Mouse (Mus musculus): ENCODE measurements around the gene Crip2. TPM values are rescaled to one million over a fixed set of nuclear protein-coding genes. Genes with fewer than 3 reads are reported as not detected.

The Crip2 gene
- polyA plus RNA-seq (2012) = 12.2 and 14.5 TPM in 2 replicates

- H3K9me3 ChIP-seq (ENCODE audit: control insufficient read depth, low read length) = no peaks in the 10 kb centered on the region
- peaks cover 55% of the 10 kb centered on the region for H3K36me3 ChIP-seq (ENCODE audit: control insufficient read depth)
- TF ChIP-seq TAL1 (IDR thresholded peaks at IDR 0.05; ENCODE audit: low read length) (no peak), GATA1 (IDR thresholded peaks at IDR 0.05; ENCODE audit: low read length) (no peak)
- H3K4me1 ChIP-seq (ENCODE audit: control insufficient read depth) = peaks cover 62% of the 10 kb centered on the region
- H3K27me3 ChIP-seq (ENCODE audit: control insufficient read depth) = peaks cover 51% of the 10 kb centered on the region
- H3K4me3 ChIP-seq (replicated peaks) = peak within 1 kb of the TSS; percentile 80
These were observed at the start of gene Crip2 for GRCm38 (mm10) chr12:113139908-113140615. Crip2 (plus strand) TSS chr12:113140236.

GRCm38 (mm10) chr12:113097040-113097439, 43.0 kb upstream of the Crip2 start:
- peaks cover 11% of the 10 kb centered on the region for H3K27me3 ChIP-seq (ENCODE audit: control insufficient read depth)
- TF ChIP-seq TAL1 (IDR thresholded peaks at IDR 0.05; ENCODE audit: low read length) = no peak
- TF ChIP-seq GATA1 (IDR thresholded peaks at IDR 0.05; ENCODE audit: low read length) = no peak
- H3K4me1 ChIP-seq (ENCODE audit: control insufficient read depth) = peaks cover 41% of the 10 kb centered on the region
- H3K9me3 ChIP-seq (ENCODE audit: control insufficient read depth, low read length) = no peaks in the 10 kb centered on the region
- H3K36me3 ChIP-seq (ENCODE audit: control insufficient read depth) = peaks cover 21% of the 10 kb centered on the region
- no peak overlapping the region for H3K4me3 ChIP-seq (replicated peaks)

DNA sequence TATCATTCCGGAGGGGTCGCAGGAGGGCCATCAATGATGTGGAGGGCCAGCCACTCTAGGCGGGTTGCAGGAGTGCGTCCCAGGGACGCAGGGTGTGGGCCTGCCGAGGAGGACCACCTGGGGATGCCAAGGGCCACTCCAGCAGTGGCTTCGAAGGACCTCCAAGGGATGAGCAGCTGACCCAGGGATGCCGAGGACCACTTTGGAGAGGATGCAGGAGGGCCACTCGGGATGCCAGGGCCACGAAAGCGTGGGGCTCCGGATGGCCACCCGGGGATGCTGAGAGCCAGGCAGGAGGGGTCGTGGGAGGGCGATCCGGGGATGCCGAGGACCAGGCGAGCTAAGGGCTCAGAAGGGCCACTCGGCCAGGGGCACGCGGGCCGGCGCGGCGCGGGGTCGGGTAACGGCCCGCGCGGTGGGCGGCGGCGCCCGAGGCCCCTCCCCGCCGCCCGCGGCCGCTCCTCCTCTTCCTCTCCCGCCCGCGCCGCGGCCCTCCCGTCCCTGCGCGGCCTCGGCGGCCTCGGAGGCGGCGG, 42.2 kb upstream of the Crip2 start, which contains the start of gene Mta1:
Mta1 (plus strand) TSS at position 530 of the 533 bp plus-strand sequence.
- peak within 1 kb of the TSS; percentile 86 for H3K4me3 ChIP-seq (replicated peaks)
- H3K36me3 ChIP-seq (ENCODE audit: control insufficient read depth) = peaks cover 26% of the 10 kb centered on the region
- no peaks in the 10 kb centered on the region for H3K9me3 ChIP-seq (ENCODE audit: control insufficient read depth, low read length)
- H3K4me1 ChIP-seq (ENCODE audit: control insufficient read depth) = peaks cover 48% of the 10 kb centered on the region
- peaks cover 11% of the 10 kb centered on the region for H3K27me3 ChIP-seq (ENCODE audit: control insufficient read depth)
- TF ChIP-seq TAL1 (IDR thresholded peaks at IDR 0.05; ENCODE audit: low read length) (no peak), GATA1 (IDR thresholded peaks at IDR 0.05; ENCODE audit: low read length) (no peak)

- Histone ChIP-seq H3K9me3 (ENCODE audit: control insufficient read depth, low read length) (no peaks in the 10 kb centered on the region), H3K4me1 (ENCODE audit: control insufficient read depth) (peaks cover 56% of the 10 kb centered on the region), H3K27me3 (ENCODE audit: control insufficient read depth) (peaks cover 11% of the 10 kb centered on the region), H3K36me3 (ENCODE audit: control insufficient read depth) (peaks cover 32% of the 10 kb centered on the region), H3K4me3 (replicated peaks) (peak overlapping the region; percentile 86)
- TF ChIP-seq GATA1 (IDR thresholded peaks at IDR 0.05; ENCODE audit: low read length) = no peak
- no peak for TF ChIP-seq TAL1 (IDR thresholded peaks at IDR 0.05; ENCODE audit: low read length)
These were observed 41.4 kb upstream of the Crip2 start for GRCm38 (mm10) chr12:113098530-113099151.

GRCm38 (mm10) chr12:113099470-113100237, 40.4 kb upstream of the Crip2 start:
- Histone ChIP-seq H3K27me3 (ENCODE audit: control insufficient read depth) (peaks cover 11% of the 10 kb centered on the region), H3K4me3 (replicated peaks) (peak overlapping the region; percentile 86), H3K4me1 (ENCODE audit: control insufficient read depth) (peaks cover 66% of the 10 kb centered on the region), H3K36me3 (ENCODE audit: control insufficient read depth) (peaks cover 41% of the 10 kb centered on the region), H3K9me3 (ENCODE audit: control insufficient read depth, low read length) (no peaks in the 10 kb centered on the region)
- TF ChIP-seq TAL1 (IDR thresholded peaks at IDR 0.05; ENCODE audit: low read length) = no peak
- no peak for TF ChIP-seq GATA1 (IDR thresholded peaks at IDR 0.05; ENCODE audit: low read length)

- Histone ChIP-seq H3K4me3 (replicated peaks) (no peak overlapping the region), H3K9me3 (ENCODE audit: control insufficient read depth, low read length) (no peaks in the 10 kb centered on the region; the same call in 1 of the 2 replicates), H3K27me3 (ENCODE audit: control insufficient read depth) (peaks cover 6% of the 10 kb centered on the region), H3K4me1 (ENCODE audit: control insufficient read depth) (peaks cover 74% of the 10 kb centered on the region), H3K36me3 (ENCODE audit: control insufficient read depth) (peaks cover 45% of the 10 kb centered on the region)
- TF ChIP-seq TAL1 (IDR thresholded peaks at IDR 0.05; ENCODE audit: low read length) (no peak), GATA1 (IDR thresholded peaks at IDR 0.05; ENCODE audit: low read length) (no peak)
These were observed 39.5 kb upstream of the Crip2 start for GRCm38 (mm10) chr12:113100448-113101076.

GRCm38 (mm10) chr12:113101251-113101960, 38.6 kb upstream of the Crip2 start:
- Histone ChIP-seq H3K4me3 (replicated peaks) (no peak overlapping the region), H3K36me3 (ENCODE audit: control insufficient read depth) (peaks cover 53% of the 10 kb centered on the region), H3K4me1 (ENCODE audit: control insufficient read depth) (peaks cover 83% of the 10 kb centered on the region), H3K27me3 (ENCODE audit: control insufficient read depth) (peaks cover 6% of the 10 kb centered on the region), H3K9me3 (ENCODE audit: control insufficient read depth, low read length) (peaks cover 3% of the 10 kb centered on the region; the same call in 1 of the 2 replicates)
- TF ChIP-seq TAL1 (IDR thresholded peaks at IDR 0.05; ENCODE audit: low read length) = no peak
- TF ChIP-seq GATA1 (IDR thresholded peaks at IDR 0.05; ENCODE audit: low read length) = no peak

- H3K36me3 ChIP-seq (ENCODE audit: control insufficient read depth) = peaks cover 59% of the 10 kb centered on the region
- peaks cover 3% of the 10 kb centered on the region; the same call in 1 of the 2 replicates for H3K9me3 ChIP-seq (ENCODE audit: control insufficient read depth, low read length)
- no peak overlapping the region for H3K4me3 ChIP-seq (replicated peaks)
- TF ChIP-seq TAL1 (IDR thresholded peaks at IDR 0.05; ENCODE audit: low read length) (no peak), GATA1 (IDR thresholded peaks at IDR 0.05; ENCODE audit: low read length) (no peak)
- peaks cover 3% of the 10 kb centered on the region; the same call in 1 of the 2 replicates for H3K27me3 ChIP-seq (ENCODE audit: control insufficient read depth)
- peaks cover 88% of the 10 kb centered on the region for H3K4me1 ChIP-seq (ENCODE audit: control insufficient read depth)
These were observed 37.6 kb upstream of the Crip2 start for GRCm38 (mm10) chr12:113102461-113102860.
